Mouse (Mus musculus) liver, postnatal 0 days (tissue): ENCODE data around the gene Folr2.

Experiments
- CTCF ChIP-seq: sonication (generic); IDR thresholded peaks from 2 replicates; pipeline ENCODE4 v1.5.1; 2016; ENCODE audit warnings: antibody characterized with exemption, low read depth
- EP300 ChIP-seq: IDR thresholded peaks from 2 replicates; pipeline ENCODE4 v1.6.1; 2016; ENCODE audit warnings: antibody characterized with exemption, low read depth, mild to moderate bottlenecking

DNA sequence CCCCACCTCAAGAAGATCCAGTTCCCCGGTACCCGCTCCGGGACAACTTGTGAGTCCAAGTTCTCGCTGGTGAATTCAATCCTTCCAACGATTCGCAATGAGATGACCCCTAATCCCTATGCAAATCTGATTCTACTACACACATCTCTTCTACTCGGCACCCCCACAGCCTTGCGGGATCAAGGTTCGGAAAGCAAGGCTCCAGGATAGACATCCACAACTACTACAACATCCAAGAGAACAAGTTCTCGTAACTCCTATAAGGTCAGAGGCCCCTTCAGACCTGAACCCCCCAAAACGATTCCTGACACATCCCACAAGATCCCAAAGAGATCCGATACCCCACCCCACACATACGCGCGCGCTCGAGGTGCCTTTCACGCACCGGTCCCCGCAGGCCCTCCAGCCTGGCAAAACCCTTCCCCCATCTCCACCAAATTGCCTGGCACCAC is 19.8 kb downstream of the Folr2 start:
- TF ChIP-seq EP300 = no peak
- TF ChIP-seq CTCF = no peak
